Mouse (Mus musculus) erythroblast, adult 5-6 weeks (primary cell): ENCODE results near the gene Cabp7. TPM values are rescaled to one million over a fixed set of nuclear protein-coding genes. Genes with fewer than 3 reads are reported as not detected.

Experiments used
- ATAC-seq: replicated peaks from 2 replicates; pipeline ENCODE4 v1.8.0; 2016; ENCODE audit warnings: moderate number of reproducible peaks, mild to moderate bottlenecking, moderate TSS enrichment, inconsistent platforms; ENCODE audit not compliant: poor library complexity, low FRiP score, severe bottlenecking
- total RNA-seq, 2 experiments: library from RNA; stranded (forward) in 1 of 2; stranded (reverse) in 1 of 2; fragments of 150-400 nt in 1 of 2; fragments of 200-764, 138-1000 nt in 1 of 2; gene quantifications; 2 replicates each; pipeline versions ENCODE4 v1.2.3 to v1.2.4; 2015 to 2017; ENCODE audit warnings: low replicate concordance in 2 of 2

Gene Cabp7
- 0.58 TPM in 1 of 2 replicates, not detected in the other for total RNA-seq (2015; ENCODE audit: low replicate concordance)
- 0.98 TPM in 1 of 2 replicates, not detected in the other for total RNA-seq (2017; ENCODE audit: low replicate concordance)

DNA sequence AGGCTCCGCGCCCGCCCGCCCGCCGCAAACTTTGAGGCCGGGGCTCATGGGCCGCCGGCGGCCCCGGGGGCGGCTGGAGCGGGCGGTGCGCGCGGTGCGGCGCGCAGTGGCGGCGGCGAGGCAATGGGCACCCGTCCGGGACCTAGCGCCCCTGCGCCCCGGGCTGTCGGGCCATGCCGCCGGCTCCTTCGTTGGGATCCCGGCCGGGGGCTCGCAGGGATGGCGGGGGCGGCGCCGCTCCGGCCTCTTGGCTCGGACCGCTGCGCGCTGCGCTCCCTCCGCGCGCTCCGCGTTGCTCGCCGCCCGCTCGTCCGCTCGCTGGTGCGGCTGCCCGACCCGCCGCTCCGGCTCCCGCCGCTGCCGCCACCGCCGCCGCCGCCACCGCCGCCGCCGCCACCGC is at the start of gene Cabp7:
Gene Cabp7 (minus strand): TSS at position 46 of the 400 bp plus-strand sequence.
- no peak for ATAC-seq

DNA sequence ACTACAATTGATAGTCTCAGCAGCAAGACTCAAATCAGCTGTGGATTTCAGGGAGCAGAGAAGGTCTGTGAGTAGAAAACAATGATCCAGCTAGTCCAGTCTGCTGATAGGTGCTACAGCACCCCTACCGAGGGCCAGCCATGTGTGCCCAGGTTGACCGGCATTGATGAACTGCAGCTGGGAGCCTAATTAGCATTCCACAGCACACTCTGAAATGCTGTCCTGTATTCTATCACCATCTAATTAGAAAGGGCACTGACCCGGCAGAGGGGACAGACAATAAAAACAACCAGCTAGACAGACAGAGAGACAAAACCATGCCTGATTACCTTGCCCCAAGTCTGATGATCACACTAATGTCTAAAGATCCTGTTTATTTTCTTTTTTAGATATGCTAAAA is 46.4 kb upstream of the Cabp7 start:
- no peak for ATAC-seq

GRCm38 (mm10) chr11:4791549-4791948 is 45.0 kb upstream of the Cabp7 start:
- ATAC-seq = no peak

DNA sequence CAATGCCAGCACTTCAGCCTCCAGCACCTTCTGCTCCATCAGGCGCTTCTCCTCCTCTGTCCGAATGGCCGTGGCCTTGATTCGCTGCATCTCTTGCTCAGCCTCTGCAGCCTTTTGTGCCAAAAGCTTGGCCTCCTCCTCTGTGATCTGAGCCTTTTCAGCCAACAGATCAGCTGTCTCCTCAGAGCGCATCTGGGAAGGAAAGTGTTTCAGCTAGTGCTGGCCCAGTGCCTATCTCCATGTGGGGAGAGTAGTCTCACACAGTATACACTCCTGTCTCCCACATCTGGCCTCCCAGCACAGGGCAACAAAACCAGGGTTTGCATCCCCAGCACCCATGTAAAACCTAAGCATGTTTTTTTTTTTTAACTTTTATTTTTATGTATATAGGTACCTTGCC is 43.1 kb upstream of the Cabp7 start:
- ATAC-seq = no peak

- no peak for ATAC-seq
These were observed 38.1 kb upstream of the Cabp7 start for GRCm38 (mm10) chr11:4784629-4785142.

DNA sequence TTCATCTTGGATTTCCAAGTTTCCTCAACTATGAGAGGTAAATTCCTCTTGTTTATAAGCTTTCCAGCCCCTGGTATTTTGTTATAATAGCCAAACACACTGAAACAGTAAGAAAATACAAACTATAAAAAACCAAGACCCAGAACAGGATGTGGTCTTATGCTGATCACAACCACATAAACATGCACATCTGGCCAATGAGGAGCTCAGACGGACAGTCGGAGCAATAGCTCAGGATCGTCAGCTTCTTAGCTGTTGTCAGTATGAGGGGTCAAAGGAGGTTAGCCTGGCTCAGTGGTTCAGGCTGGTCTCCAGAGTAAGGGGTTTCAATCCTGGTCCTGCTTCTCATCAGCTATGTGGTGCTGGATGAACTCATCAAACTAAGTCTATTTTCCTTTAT is 36.5 kb upstream of the Cabp7 start:
- no peak for ATAC-seq

DNA sequence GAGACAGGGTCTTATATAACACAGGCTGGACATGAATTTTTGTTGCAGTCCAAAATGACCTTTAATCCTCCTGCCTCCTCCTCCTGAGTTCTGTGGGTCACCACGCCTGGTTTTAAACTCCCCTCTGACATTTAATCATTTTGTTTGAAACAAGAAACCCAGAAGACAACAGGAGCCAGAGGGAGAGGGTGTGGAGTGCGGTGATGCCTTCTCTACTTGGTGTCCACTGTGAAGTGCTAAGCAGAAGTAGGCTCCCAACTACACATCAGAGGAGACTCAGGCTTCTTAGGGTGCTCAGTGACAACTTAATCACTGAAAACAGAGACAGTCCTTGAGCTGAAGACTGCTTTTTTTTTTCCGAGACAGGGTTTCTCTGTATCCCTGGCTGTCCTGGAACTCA is 34.3 kb upstream of the Cabp7 start:
- no peak for ATAC-seq

- ATAC-seq = peak; percentile 67
These were observed 26.3 kb upstream of the Cabp7 start for GRCm38 (mm10) chr11:4772925-4773324.

GRCm38 (mm10) chr11:4771756-4772155 is 25.2 kb upstream of the Cabp7 start:
- ATAC-seq = no peak

GRCm38 (mm10) chr11:4769881-4770280 is 23.3 kb upstream of the Cabp7 start:
- no peak for ATAC-seq

DNA sequence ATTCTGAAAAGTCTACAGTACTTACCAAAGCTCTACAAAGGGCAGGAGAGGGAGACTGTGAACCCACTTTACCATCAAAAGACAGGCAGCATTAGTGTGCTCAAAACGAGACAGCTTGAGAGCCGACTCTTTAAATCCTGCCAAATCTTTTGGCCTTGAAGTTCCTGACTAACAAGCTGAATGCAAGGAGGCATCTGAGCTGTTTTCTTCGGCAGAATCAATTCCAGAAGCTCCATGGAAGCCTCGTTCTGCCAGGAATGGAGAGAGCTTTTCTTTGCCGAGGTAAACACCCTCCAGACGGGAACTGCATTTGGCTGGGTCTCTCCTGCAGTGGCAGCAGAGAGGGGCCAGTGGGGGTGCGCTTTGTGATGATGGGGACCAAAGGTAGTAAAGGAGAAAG is 22.7 kb upstream of the Cabp7 start:
- ATAC-seq = no peak

GRCm38 (mm10) chr11:4768399-4768798 is 21.8 kb upstream of the Cabp7 start:
- ATAC-seq = no peak

DNA sequence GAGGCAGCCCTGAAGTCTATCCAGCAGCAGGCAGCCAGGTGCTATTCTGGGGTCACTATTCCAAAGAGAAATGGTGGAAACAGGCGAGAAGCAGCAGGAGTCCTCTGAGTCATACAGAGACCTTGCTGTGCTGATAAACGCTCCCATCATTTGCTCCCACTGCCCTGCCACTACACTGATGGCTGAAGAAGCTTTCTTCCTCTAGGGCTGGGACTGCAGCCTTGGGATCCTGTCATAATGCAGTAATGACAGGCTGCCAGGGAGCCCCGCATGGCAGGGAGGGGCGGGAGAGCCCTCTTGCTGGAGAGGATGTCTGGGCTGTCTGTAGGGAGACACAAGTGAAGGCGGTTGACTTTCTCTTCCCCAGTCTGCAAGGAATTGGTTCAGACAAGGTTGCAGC is 17.9 kb upstream of the Cabp7 start:
- no peak for ATAC-seq

- no peak for ATAC-seq
These were observed 17.1 kb upstream of the Cabp7 start for GRCm38 (mm10) chr11:4763631-4764030.

DNA sequence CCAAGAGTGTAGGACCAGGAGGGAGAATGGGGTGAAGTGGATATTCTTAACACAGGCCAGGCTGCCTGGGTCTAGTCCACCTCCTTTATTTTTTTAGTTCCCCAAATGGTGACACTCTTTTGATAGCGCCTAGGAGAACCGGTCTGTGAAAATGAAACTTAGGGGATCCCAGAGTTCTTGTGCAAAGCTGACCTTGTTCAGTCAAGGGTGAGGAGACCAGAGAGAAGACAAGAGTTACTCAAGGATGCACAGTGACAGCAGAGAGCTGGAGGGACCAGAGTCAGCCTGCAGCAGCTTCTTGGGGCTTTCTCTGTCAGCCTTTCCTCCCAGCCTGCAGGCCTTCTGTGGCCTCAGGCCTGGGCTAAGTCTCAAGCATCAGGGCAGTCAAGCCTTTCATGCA is 15.9 kb upstream of the Cabp7 start:
- ATAC-seq = no peak

- no peak for ATAC-seq
These were observed 15.4 kb upstream of the Cabp7 start for GRCm38 (mm10) chr11:4761991-4762390.

- no peak for ATAC-seq
These were observed 13.9 kb upstream of the Cabp7 start for GRCm38 (mm10) chr11:4760438-4760837.

GRCm38 (mm10) chr11:4757789-4758158 is 11.2 kb upstream of the Cabp7 start:
- ATAC-seq = no peak

DNA sequence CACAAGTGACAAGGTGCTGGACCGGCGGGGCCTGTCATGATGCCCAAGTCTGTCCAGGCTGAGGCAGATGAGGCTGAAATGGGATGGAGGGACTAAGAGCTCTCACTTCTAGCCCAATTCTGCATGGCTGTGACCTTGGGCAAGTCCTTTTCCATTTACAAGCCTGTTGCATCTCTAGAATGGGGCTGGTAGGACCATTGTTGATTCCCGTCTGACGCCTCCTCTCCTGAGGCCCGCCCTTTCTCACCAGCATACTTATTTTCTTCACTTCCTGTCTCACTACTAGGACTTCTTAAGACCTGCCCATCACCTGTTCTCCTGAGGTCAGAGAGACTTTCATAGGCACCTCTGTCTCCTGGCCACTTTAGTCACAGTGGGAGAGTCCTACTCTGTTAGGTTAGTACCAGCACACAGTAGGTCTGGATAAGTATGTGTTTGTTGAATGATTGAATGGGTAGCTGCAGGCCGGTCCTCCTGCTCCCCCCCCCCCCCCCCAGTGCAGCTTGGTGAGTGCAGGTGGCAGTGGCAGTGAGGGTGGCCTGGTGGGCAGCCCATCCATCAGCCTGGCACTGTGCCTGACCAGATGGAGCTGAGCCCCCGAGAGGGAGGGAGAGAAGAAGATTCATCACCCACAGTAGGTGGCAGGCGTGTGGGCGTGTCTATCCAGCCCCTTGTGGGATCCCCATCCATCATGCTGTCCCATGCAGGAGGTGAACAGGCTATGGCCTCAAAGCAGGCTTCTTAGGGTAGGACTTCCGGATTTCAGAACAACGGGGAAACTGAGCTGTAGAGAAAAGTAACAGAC is 10.6 kb upstream of the Cabp7 start:
- ATAC-seq = no peak

GRCm38 (mm10) chr11:4756460-4756859 is 9.9 kb upstream of the Cabp7 start:
- ATAC-seq = no peak

GRCm38 (mm10) chr11:4754867-4755266 is 8.3 kb upstream of the Cabp7 start:
- ATAC-seq = no peak

- no peak for ATAC-seq
These were observed 7.5 kb upstream of the Cabp7 start for GRCm38 (mm10) chr11:4754036-4754435.
